Mouse (Mus musculus): ENCODE results near the gene Fam205a1. TPM values are rescaled to one million over a fixed set of nuclear protein-coding genes. Genes with fewer than 3 reads are reported as not detected.
"Not testable (repeated sequence)": the region's sequence is repeated elsewhere in the genome, so short reads cannot be mapped to it uniquely, and the experiment has no call there.

Gene Fam205a1
- polyA plus RNA-seq, 1 experiment from 2014 or later = not detected

GRCm38 (mm10) chr4:42867390-42867789 is 13.7 kb upstream of the Fam205a1 start:
- no peak for TF ChIP-seq CTCF (IDR thresholded peaks at IDR 0.05; ENCODE audit: low read depth)
- TF ChIP-seq EP300 (optimal IDR thresholded peaks at IDR 0.05) = no peak
- Histone ChIP-seq H3K27ac (replicated peaks) (no peak overlapping the region), H3K4me1 (replicated peaks; ENCODE audit: control insufficient read depth, insufficient read depth) (no peaks in the 10 kb centered on the region), H3K9me3 (ENCODE audit: control insufficient read depth, low read length) (no peaks in the 10 kb centered on the region), H3K4me3 (ENCODE audit: low read depth, low read length) (no peak overlapping the region), H3K27me3 (ENCODE audit: control insufficient read depth, insufficient read depth, low read length) (no peaks in the 10 kb centered on the region), H3K36me3 (ENCODE audit: control insufficient read depth, insufficient read depth, low read length) (no peaks in the 10 kb centered on the region), H3K9ac (ENCODE audit: low read length) (no peak overlapping the region), H3K4me2 (replicated peaks; ENCODE audit: low read depth) (no peak overlapping the region)
- DNase-seq (ENCODE audit: low spot score) (no peak), ATAC-seq (ENCODE audit: low FRiP score, low TSS enrichment) (no peak)
- 36% methylated on average over 3 of the region's 3 CpGs for WGBS

- H3K27me3 ChIP-seq (ENCODE audit: control insufficient read depth, insufficient read depth, low read length); H3K36me3 ChIP-seq (ENCODE audit: control insufficient read depth, insufficient read depth, low read length); H3K9ac ChIP-seq (ENCODE audit: low read length); H3K27ac ChIP-seq (replicated peaks); H3K4me3 ChIP-seq (ENCODE audit: low read depth, low read length); H3K4me2 ChIP-seq (replicated peaks; ENCODE audit: low read depth); H3K9me3 ChIP-seq (ENCODE audit: control insufficient read depth, low read length); ATAC-seq (ENCODE audit: low FRiP score, low TSS enrichment); DNase-seq (ENCODE audit: low spot score); H3K4me1 ChIP-seq (replicated peaks; ENCODE audit: control insufficient read depth, insufficient read depth): not testable (repeated sequence)
- WGBS = 78% methylated on average over 4 of the region's 5 CpGs
Measured at GRCm38 (mm10) chr4:42863487-42863886, 9.8 kb upstream of the Fam205a1 start.

GRCm38 (mm10) chr4:42860483-42860882 is 6.8 kb upstream of the Fam205a1 start:
- H3K4me1 ChIP-seq (replicated peaks; ENCODE audit: control insufficient read depth, insufficient read depth); ATAC-seq (ENCODE audit: low FRiP score, low TSS enrichment); H3K27me3 ChIP-seq (ENCODE audit: control insufficient read depth, insufficient read depth, low read length); DNase-seq (ENCODE audit: low spot score); H3K36me3 ChIP-seq (ENCODE audit: control insufficient read depth, insufficient read depth, low read length); H3K4me2 ChIP-seq (replicated peaks; ENCODE audit: low read depth); H3K9ac ChIP-seq (ENCODE audit: low read length); H3K4me3 ChIP-seq (ENCODE audit: low read depth, low read length); H3K27ac ChIP-seq (replicated peaks); H3K9me3 ChIP-seq (ENCODE audit: control insufficient read depth, low read length): not testable (repeated sequence)
- 72% methylated on average over 9 of the region's 9 CpGs for WGBS

GRCm38 (mm10) chr4:42856671-42857070 is 3.0 kb upstream of the Fam205a1 start, which contains the start of gene Gm12394:
Gene Gm12394 (minus strand): TSS chr4:42856771.
- 77% methylated on average over 1 of the region's 1 CpGs for WGBS
- not testable (repeated sequence) for H3K4me2 ChIP-seq (replicated peaks; ENCODE audit: low read depth)

More at GRCm38 (mm10) chr4:42856671-42857070, 3.0 kb upstream of the Fam205a1 start, which contains the start of gene Gm12394:
- not testable (repeated sequence) for H3K27me3 ChIP-seq (ENCODE audit: control insufficient read depth, insufficient read depth, low read length); H3K4me1 ChIP-seq (replicated peaks; ENCODE audit: control insufficient read depth, insufficient read depth); DNase-seq (ENCODE audit: low spot score); H3K4me3 ChIP-seq (ENCODE audit: low read depth, low read length); H3K36me3 ChIP-seq (ENCODE audit: control insufficient read depth, insufficient read depth, low read length); H3K27ac ChIP-seq (replicated peaks); H3K9ac ChIP-seq (ENCODE audit: low read length); ATAC-seq (ENCODE audit: low FRiP score, low TSS enrichment); H3K9me3 ChIP-seq (ENCODE audit: control insufficient read depth, low read length)

Other genes with a start within 250 kb of the Fam205a1 start
- gene Gm10591, start 241.7 kb downstream of the Fam205a1 start, polyA plus RNA-seq (2015; fragmentation: Nextera tagmentation; extraction: Ambion mirVana) = 0.42 TPM in 1 of 2 replicates, not detected in the other
- 0.23 and 0.39 TPM in 2 replicates for gene Gm2564, start 224.2 kb downstream of the Fam205a1 start, polyA plus RNA-seq (2015; fragmentation: Nextera tagmentation; extraction: Ambion mirVana)
- not detected in 2 replicates for gene Ccl27b, start 198.6 kb downstream of the Fam205a1 start, polyA plus RNA-seq (2015; fragmentation: Nextera tagmentation; extraction: Ambion mirVana)
- gene Il11ra2, start 192.0 kb downstream of the Fam205a1 start, polyA plus RNA-seq (2015; fragmentation: Nextera tagmentation; extraction: Ambion mirVana) = not detected in 2 replicates
- 0.17 TPM in 1 of 2 replicates, not detected in the other for gene 4930578G10Rik, start 118.3 kb downstream of the Fam205a1 start, polyA plus RNA-seq (2015; fragmentation: Nextera tagmentation; extraction: Ambion mirVana)
- gene Ccl19, start 97.3 kb downstream of the Fam205a1 start, polyA plus RNA-seq (2015; fragmentation: Nextera tagmentation; extraction: Ambion mirVana) = not detected in 2 replicates
- 30.2 and 31.7 TPM in 2 replicates for gene Ccl21a, start 79.9 kb downstream of the Fam205a1 start, polyA plus RNA-seq (2015; fragmentation: Nextera tagmentation; extraction: Ambion mirVana)
- 0.07 and 0.12 TPM in 2 replicates for gene Gm12394, start 2.9 kb upstream of the Fam205a1 start, polyA plus RNA-seq (2015; fragmentation: Nextera tagmentation; extraction: Ambion mirVana)
- gene Fam205c, start 20.3 kb upstream of the Fam205a1 start, polyA plus RNA-seq (2015; fragmentation: Nextera tagmentation; extraction: Ambion mirVana) = 0.11 TPM in 2 replicates
- gene Phf24, start 62.8 kb upstream of the Fam205a1 start, polyA plus RNA-seq (2015; fragmentation: Nextera tagmentation; extraction: Ambion mirVana) = 6.1 and 6.5 TPM in 2 replicates
- 9.0 and 9.4 TPM in 2 replicates for gene Dnajb5, start 95.9 kb upstream of the Fam205a1 start, polyA plus RNA-seq (2015; fragmentation: Nextera tagmentation; extraction: Ambion mirVana)
- 0.41 and 0.46 TPM in 2 replicates for gene 1700022I11Rik, start 115.7 kb upstream of the Fam205a1 start, polyA plus RNA-seq (2015; fragmentation: Nextera tagmentation; extraction: Ambion mirVana)
- gene Vcp, start 146.6 kb upstream of the Fam205a1 start, polyA plus RNA-seq (2015; fragmentation: Nextera tagmentation; extraction: Ambion mirVana) = 280 and 282 TPM in 2 replicates
- gene Fancg, start 156.6 kb upstream of the Fam205a1 start, polyA plus RNA-seq (2015; fragmentation: Nextera tagmentation; extraction: Ambion mirVana) = 7.0 and 7.7 TPM in 2 replicates
- 10.3 and 11.0 TPM in 2 replicates for gene Pigo, start 171.9 kb upstream of the Fam205a1 start, polyA plus RNA-seq (2015; fragmentation: Nextera tagmentation; extraction: Ambion mirVana)
- gene Stoml2, start 177.8 kb upstream of the Fam205a1 start, polyA plus RNA-seq (2015; fragmentation: Nextera tagmentation; extraction: Ambion mirVana) = 151 and 157 TPM in 2 replicates
- gene Fam214b, start 192.3 kb upstream of the Fam205a1 start, polyA plus RNA-seq (2015; fragmentation: Nextera tagmentation; extraction: Ambion mirVana) = 9.0 and 10.0 TPM in 2 replicates
- gene Unc13b, start 205.1 kb upstream of the Fam205a1 start, polyA plus RNA-seq (2015; fragmentation: Nextera tagmentation; extraction: Ambion mirVana) = 3.2 and 4.5 TPM in 2 replicates